Mouse (Mus musculus): ENCODE data around the gene Elavl2. TPM values are rescaled to one million over a fixed set of nuclear protein-coding genes. Genes with fewer than 3 reads are reported as not detected.

Gene Elavl2
- polyA plus RNA-seq, 1 experiment from 2014 or later: 134 TPM

GRCm38 (mm10) chr4:91244554-91244953 lies 156.0 kb downstream of the Elavl2 start:
- Histone ChIP-seq H3K36me3 (ENCODE audit: control insufficient read depth, insufficient read depth, low read length) (peaks cover 5% of the 10 kb centered on the region; the same call in 1 of the 2 replicates), H3K9me3 (replicated peaks; ENCODE audit: control insufficient read depth, low read length) (no peaks in the 10 kb centered on the region), H3K9ac (ENCODE audit: low read length) (no peak overlapping the region), H3K4me3 (ENCODE audit: low read depth, low read length) (no peak overlapping the region), H3K4me2 (ENCODE audit: low read length) (no peak overlapping the region), H3K27me3 (replicated peaks; ENCODE audit: control insufficient read depth, insufficient read depth, low read length) (no peaks in the 10 kb centered on the region), H3K27ac (ENCODE audit: low read depth, low read length) (no peak overlapping the region), H3K4me1 (ENCODE audit: control insufficient read depth, insufficient read depth, low read length) (no peaks in the 10 kb centered on the region)
- ATAC-seq: peak; percentile 26; the same call in 1 of the 2 replicates
- DNase-seq (ENCODE audit: low spot score): peak; percentile 23
- 71% methylated on average over 9 of the region's 9 CpGs for WGBS

DNA sequence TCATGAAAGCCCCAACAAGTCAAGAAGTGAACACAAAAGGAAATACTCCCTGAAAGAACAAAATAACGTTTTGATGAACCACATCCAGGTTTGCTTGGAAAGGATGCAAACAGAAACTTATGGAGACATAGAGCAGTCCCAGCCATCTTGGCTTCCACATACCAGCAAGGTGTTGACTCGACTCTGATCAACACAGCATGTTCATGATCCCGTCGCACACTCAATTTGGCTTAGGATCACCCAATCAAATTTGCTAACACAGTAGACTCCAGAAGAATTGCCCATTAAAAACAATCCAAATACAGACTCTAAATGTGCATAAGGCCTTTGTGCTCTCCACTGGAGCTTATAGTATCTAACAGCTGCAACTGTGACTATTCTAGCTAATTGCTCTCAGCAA lies 156.7 kb downstream of the Elavl2 start:
- no peak overlapping the region for H3K4me2 ChIP-seq (ENCODE audit: low read length)
- H3K4me3 ChIP-seq (ENCODE audit: low read depth, low read length): no peak overlapping the region
- WGBS: 80% methylated on average over 4 of the region's 4 CpGs
- no peaks in the 10 kb centered on the region for H3K9me3 ChIP-seq (replicated peaks; ENCODE audit: control insufficient read depth, low read length)
- H3K9ac ChIP-seq (ENCODE audit: low read length): no peak overlapping the region
- peaks cover 2% of the 10 kb centered on the region; the same call in 1 of the 2 replicates for H3K4me1 ChIP-seq (ENCODE audit: control insufficient read depth, insufficient read depth, low read length)
- DNase-seq (ENCODE audit: low spot score) (peak; percentile 24), ATAC-seq (no peak)
- H3K36me3 ChIP-seq (ENCODE audit: control insufficient read depth, insufficient read depth, low read length): peaks cover 5% of the 10 kb centered on the region; the same call in 1 of the 2 replicates
- no peaks in the 10 kb centered on the region for H3K27me3 ChIP-seq (replicated peaks; ENCODE audit: control insufficient read depth, insufficient read depth, low read length)
- H3K27ac ChIP-seq (ENCODE audit: low read depth, low read length): no peak overlapping the region

- H3K4me3 ChIP-seq (ENCODE audit: low read depth, low read length): no peak overlapping the region
- ATAC-seq (peak; percentile 44; the same call in 1 of the 2 replicates), DNase-seq (ENCODE audit: low spot score) (peak; percentile 32)
- no peaks in the 10 kb centered on the region; the same call in 1 of the 2 replicates for H3K36me3 ChIP-seq (ENCODE audit: control insufficient read depth, insufficient read depth, low read length)
- H3K4me1 ChIP-seq (ENCODE audit: control insufficient read depth, insufficient read depth, low read length): peaks cover 4% of the 10 kb centered on the region; the same call in 1 of the 2 replicates
- no peak overlapping the region for H3K27ac ChIP-seq (ENCODE audit: low read depth, low read length)
- H3K27me3 ChIP-seq (replicated peaks; ENCODE audit: control insufficient read depth, insufficient read depth, low read length): no peaks in the 10 kb centered on the region
- no peak overlapping the region for H3K4me2 ChIP-seq (ENCODE audit: low read length)
- no peaks in the 10 kb centered on the region for H3K9me3 ChIP-seq (replicated peaks; ENCODE audit: control insufficient read depth, low read length)
- WGBS: 74% methylated on average over 6 of the region's 6 CpGs
- no peak overlapping the region for H3K9ac ChIP-seq (ENCODE audit: low read length)
Measured at GRCm38 (mm10) chr4:91238739-91239485, 161.7 kb downstream of the Elavl2 start.

DNA sequence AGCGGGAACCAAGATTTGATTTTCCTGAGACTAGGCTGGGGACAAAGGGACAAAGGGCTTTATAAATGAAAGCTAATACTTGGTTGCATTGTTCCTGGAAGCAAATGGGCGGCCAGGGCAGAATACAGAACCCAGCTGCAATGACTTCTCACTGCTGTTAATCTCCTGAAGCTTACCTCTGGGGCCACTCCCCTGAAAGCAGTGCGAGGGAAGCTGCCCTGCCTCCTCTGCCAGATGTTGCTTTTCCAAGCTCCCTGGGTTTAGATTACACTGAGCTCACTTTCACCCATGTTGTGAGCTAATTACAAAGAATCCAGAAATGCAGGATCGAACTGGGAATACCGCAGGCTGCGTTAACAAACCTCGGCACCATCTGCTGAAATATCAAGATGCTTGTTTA lies 163.6 kb downstream of the Elavl2 start:
- Histone ChIP-seq H3K9me3 (replicated peaks; ENCODE audit: control insufficient read depth, low read length) (no peaks in the 10 kb centered on the region), H3K36me3 (ENCODE audit: control insufficient read depth, insufficient read depth, low read length) (peaks cover 2% of the 10 kb centered on the region; the same call in 1 of the 2 replicates), H3K27ac (ENCODE audit: low read depth, low read length) (peak overlapping the region; percentile 35; the same call in 1 of the 2 replicates), H3K4me1 (ENCODE audit: control insufficient read depth, insufficient read depth, low read length) (peaks cover 4% of the 10 kb centered on the region; the same call in 1 of the 2 replicates), H3K4me3 (ENCODE audit: low read depth, low read length) (no peak overlapping the region), H3K9ac (ENCODE audit: low read length) (no peak overlapping the region), H3K27me3 (replicated peaks; ENCODE audit: control insufficient read depth, insufficient read depth, low read length) (no peaks in the 10 kb centered on the region), H3K4me2 (ENCODE audit: low read length) (no peak overlapping the region)
- 5% methylated on average over 7 of the region's 7 CpGs for WGBS
- DNase-seq (ENCODE audit: low spot score): peak; percentile 41
- 0 out of 2 replicates have a peak, but pooled peaks have one; percentile 11 for ATAC-seq

DNA sequence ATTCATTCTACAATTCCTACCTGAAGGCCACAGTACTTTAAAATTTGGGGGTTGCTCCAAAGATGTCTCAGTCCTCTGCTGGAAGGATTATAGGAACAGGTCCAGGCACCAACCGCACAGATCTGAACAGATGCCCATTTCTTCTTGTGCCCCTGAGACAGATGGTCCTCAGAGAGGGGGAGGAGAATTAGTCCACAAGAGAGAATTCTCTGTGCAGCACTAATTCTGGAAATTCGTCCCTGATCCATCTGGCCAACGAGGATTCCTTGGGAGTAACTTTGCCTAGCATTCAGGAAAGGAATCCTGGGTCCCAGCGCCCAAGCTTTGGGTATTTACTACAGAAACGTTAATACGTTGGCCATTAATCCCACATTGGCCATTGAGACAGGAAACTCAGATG lies 165.6 kb downstream of the Elavl2 start:
- ATAC-seq (no peak; the same call in 1 of the 2 replicates), DNase-seq (ENCODE audit: low spot score) (peak; percentile 67)
- no peak overlapping the region for H3K4me3 ChIP-seq (ENCODE audit: low read depth, low read length)
- H3K9ac ChIP-seq (ENCODE audit: low read length): no peak overlapping the region
- peak overlapping the region; percentile 36; the same call in 1 of the 2 replicates for H3K27ac ChIP-seq (ENCODE audit: low read depth, low read length)
- no peaks in the 10 kb centered on the region for H3K9me3 ChIP-seq (replicated peaks; ENCODE audit: control insufficient read depth, low read length)
- H3K27me3 ChIP-seq (replicated peaks; ENCODE audit: control insufficient read depth, insufficient read depth, low read length): no peaks in the 10 kb centered on the region
- H3K36me3 ChIP-seq (ENCODE audit: control insufficient read depth, insufficient read depth, low read length): peaks cover 4% of the 10 kb centered on the region
- WGBS: 72% methylated on average over 6 of the region's 6 CpGs
- H3K4me1 ChIP-seq (ENCODE audit: control insufficient read depth, insufficient read depth, low read length): peaks cover 4% of the 10 kb centered on the region; the same call in 1 of the 2 replicates
- H3K4me2 ChIP-seq (ENCODE audit: low read length): no peak overlapping the region

- no peak for DNase-seq (ENCODE audit: low spot score)
- peaks cover 17% of the 10 kb centered on the region for H3K36me3 ChIP-seq (ENCODE audit: control insufficient read depth, insufficient read depth, low read length)
- H3K27me3 ChIP-seq (replicated peaks; ENCODE audit: control insufficient read depth, insufficient read depth, low read length): no peaks in the 10 kb centered on the region
- no peak for ATAC-seq
- no peaks in the 10 kb centered on the region for H3K9me3 ChIP-seq (replicated peaks; ENCODE audit: control insufficient read depth, low read length)
- H3K9ac ChIP-seq (ENCODE audit: low read length): no peak overlapping the region
- no peak overlapping the region for H3K27ac ChIP-seq (ENCODE audit: low read depth, low read length)
- H3K4me1 ChIP-seq (ENCODE audit: control insufficient read depth, insufficient read depth, low read length): 0 out of 2 replicates have a peak, but pooled peaks cover 2% of the 10 kb centered on the region
- no peak overlapping the region for H3K4me3 ChIP-seq (ENCODE audit: low read depth, low read length)
- H3K4me2 ChIP-seq (ENCODE audit: low read length): no peak overlapping the region
- 94% methylated on average over 6 of the region's 6 CpGs for WGBS
Measured at GRCm38 (mm10) chr4:91233599-91233998, 167.0 kb downstream of the Elavl2 start.

DNA sequence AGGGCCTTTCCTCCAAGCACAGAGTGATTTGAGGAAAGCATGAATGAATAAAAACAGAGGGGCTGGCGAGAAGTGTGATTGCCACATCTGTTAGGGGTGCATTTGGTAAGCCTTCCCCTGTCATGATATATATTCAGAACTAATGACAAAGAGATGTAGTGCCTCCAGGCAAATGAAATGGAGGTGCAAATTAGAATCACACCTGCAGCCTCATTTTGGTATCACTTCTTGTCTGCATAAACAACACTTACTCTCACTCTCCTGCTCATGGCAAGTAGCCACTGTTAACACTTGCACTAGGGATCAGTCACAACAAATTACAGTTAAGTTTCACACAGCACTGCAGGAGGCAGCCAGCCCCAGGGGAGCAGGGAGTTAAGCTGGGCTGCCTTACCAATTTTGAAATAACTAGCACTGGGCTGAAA lies 170.1 kb downstream of the Elavl2 start:
- H3K27ac ChIP-seq (ENCODE audit: low read depth, low read length): peak overlapping the region; percentile 33; the same call in 1 of the 2 replicates
- no peaks in the 10 kb centered on the region for H3K4me1 ChIP-seq (ENCODE audit: control insufficient read depth, insufficient read depth, low read length)
- DNase-seq (ENCODE audit: low spot score) (peak; percentile 85), ATAC-seq (peak; percentile 90)
- 20% methylated on average over 1 of the region's 1 CpGs for WGBS
- H3K9ac ChIP-seq (ENCODE audit: low read length): no peak overlapping the region
- no peaks in the 10 kb centered on the region for H3K9me3 ChIP-seq (replicated peaks; ENCODE audit: control insufficient read depth, low read length)
- H3K27me3 ChIP-seq (replicated peaks; ENCODE audit: control insufficient read depth, insufficient read depth, low read length): no peaks in the 10 kb centered on the region
- H3K36me3 ChIP-seq (ENCODE audit: control insufficient read depth, insufficient read depth, low read length): peaks cover 44% of the 10 kb centered on the region
- H3K4me2 ChIP-seq (ENCODE audit: low read length): no peak overlapping the region
- no peak overlapping the region for H3K4me3 ChIP-seq (ENCODE audit: low read depth, low read length)

- Histone ChIP-seq H3K9me3 (replicated peaks; ENCODE audit: control insufficient read depth, low read length) (no peaks in the 10 kb centered on the region), H3K9ac (ENCODE audit: low read length) (no peak overlapping the region), H3K36me3 (ENCODE audit: control insufficient read depth, insufficient read depth, low read length) (peaks cover 47% of the 10 kb centered on the region), H3K27me3 (replicated peaks; ENCODE audit: control insufficient read depth, insufficient read depth, low read length) (no peaks in the 10 kb centered on the region), H3K4me2 (ENCODE audit: low read length) (no peak overlapping the region), H3K27ac (ENCODE audit: low read depth, low read length) (no peak overlapping the region), H3K4me3 (ENCODE audit: low read depth, low read length) (no peak overlapping the region), H3K4me1 (ENCODE audit: control insufficient read depth, insufficient read depth, low read length) (no peaks in the 10 kb centered on the region)
- 93% methylated on average over 3 of the region's 3 CpGs for WGBS
- DNase-seq (ENCODE audit: low spot score) (no peak), ATAC-seq (no peak)
Measured at GRCm38 (mm10) chr4:91228341-91228740, 172.2 kb downstream of the Elavl2 start.

DNA sequence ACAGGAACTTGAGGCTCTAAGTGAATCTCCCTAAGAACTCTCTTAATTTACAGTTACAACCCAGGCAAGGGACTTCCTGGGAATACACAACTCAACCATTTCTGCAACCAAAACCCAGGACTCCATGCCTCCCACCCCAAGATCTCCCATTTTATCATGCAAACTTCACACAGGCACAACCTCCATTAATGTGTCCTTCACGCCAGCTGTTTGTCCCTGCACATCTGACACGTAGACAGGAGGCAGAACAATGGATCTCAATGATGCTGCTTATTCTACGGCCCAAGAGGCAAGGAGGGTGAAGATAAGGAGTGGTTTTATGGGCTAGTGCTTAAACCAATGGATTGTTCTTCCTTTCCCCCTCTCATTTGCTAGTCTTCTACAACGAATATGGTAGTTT lies 176.8 kb downstream of the Elavl2 start:
- H3K36me3 ChIP-seq (ENCODE audit: control insufficient read depth, insufficient read depth, low read length): peaks cover 40% of the 10 kb centered on the region
- 94% methylated on average over 4 of the region's 4 CpGs for WGBS
- DNase-seq (ENCODE audit: low spot score) (no peak), ATAC-seq (no peak)
- H3K27me3 ChIP-seq (replicated peaks; ENCODE audit: control insufficient read depth, insufficient read depth, low read length): no peaks in the 10 kb centered on the region
- H3K4me1 ChIP-seq (ENCODE audit: control insufficient read depth, insufficient read depth, low read length): 0 out of 2 replicates have a peak, but pooled peaks cover 3% of the 10 kb centered on the region
- H3K4me3 ChIP-seq (ENCODE audit: low read depth, low read length): no peak overlapping the region
- no peak overlapping the region for H3K4me2 ChIP-seq (ENCODE audit: low read length)
- no peak overlapping the region for H3K9ac ChIP-seq (ENCODE audit: low read length)
- H3K27ac ChIP-seq (ENCODE audit: low read depth, low read length): no peak overlapping the region
- no peaks in the 10 kb centered on the region for H3K9me3 ChIP-seq (replicated peaks; ENCODE audit: control insufficient read depth, low read length)

Measured in forebrain, embryonic 14.5 days (tissue).